Mouse (Mus musculus) urinary bladder, postnatal 14 days (tissue): ENCODE measurements at regions not wholly inside any gene's neighbourhood (a gene's known extent, or its start where the extent isn't known, plus 50 kb on each side); places are given as distances from the start of the nearest gene placed in this dataset.

ENCODE experiments used
- DNase-seq: peaks from one replicate; pipeline ENCODE4 v3.0.0; 2021; ENCODE audit warnings: low spot score

- peak; percentile 74 for DNase-seq
Measured at GRCm38 (mm10) chr5:43422815-43423687, 92.3 kb upstream of the C1qtnf7 start.

- DNase-seq, result no peak
Measured at GRCm38 (mm10) chr5:43424551-43425257, 90.6 kb upstream of the C1qtnf7 start.

- DNase-seq, result no peak
Measured at GRCm38 (mm10) chr5:43433337-43433736, 82.0 kb upstream of the C1qtnf7 start.

GRCm38 (mm10) chr5:43439191-43439590 is 76.1 kb upstream of the C1qtnf7 start:
- no peak for DNase-seq

GRCm38 (mm10) chr5:43441306-43441705 is 74.0 kb upstream of the C1qtnf7 start:
- DNase-seq, result peak; percentile 16

- DNase-seq, result no peak
Measured at GRCm38 (mm10) chr5:43444582-43445214, 70.6 kb upstream of the C1qtnf7 start.

GRCm38 (mm10) chr5:43445620-43446019 is 69.7 kb upstream of the C1qtnf7 start:
- DNase-seq, result no peak

GRCm38 (mm10) chr5:43446295-43446694 is 69.0 kb upstream of the C1qtnf7 start:
- no peak for DNase-seq

GRCm38 (mm10) chr5:43456018-43456417 is 59.3 kb upstream of the C1qtnf7 start:
- peak; percentile 48 for DNase-seq

GRCm38 (mm10) chr5:43457725-43458124 is 57.6 kb upstream of the C1qtnf7 start:
- DNase-seq, result no peak

- DNase-seq, result no peak
Measured at GRCm38 (mm10) chr5:43461987-43462715, 53.2 kb upstream of the C1qtnf7 start.
